Mouse (Mus musculus) testis, adult 2 months (tissue): ENCODE measurements around the gene 2310039H08Rik.

Experiments used
- CTCF ChIP-seq: fragments of 200-500 bp; IDR thresholded peaks from 2 replicates; pipeline ENCODE4 v1.5.1; 2012; ENCODE audit warnings: low read depth, mild to moderate bottlenecking, inconsistent platforms, low read length, moderate library complexity; ENCODE audit not compliant: control insufficient read depth, insufficient read depth, insufficient replicate concordance
- POLR2A ChIP-seq: fragments of 200-500 bp; IDR thresholded peaks from 2 replicates; pipeline ENCODE4 v1.6.1; 2012; ENCODE audit warnings: low read depth, mild to moderate bottlenecking, inconsistent platforms, low read length, moderate library complexity; ENCODE audit not compliant: control insufficient read depth

- TF ChIP-seq CTCF (no peak), POLR2A (peak; percentile 86)
Observed at GRCm38 (mm10) chr17:46772404-46773277, at the start of gene 2310039H08Rik.
